Mouse (Mus musculus): ENCODE data around the gene Lin28a. TPM values are rescaled to one million over a fixed set of nuclear protein-coding genes. Genes with fewer than 3 reads are reported as not detected.

Gene Lin28a
- polyA plus RNA-seq (2016; fragmentation: Nextera tagmentation; extraction: Ambion mirVana) = 16.9 and 29.2 TPM in 2 replicates

GRCm38 (mm10) chr4:134018779-134019145 is at the start of gene Lin28a:
Gene Lin28a, minus strand, starts transcription at chr4:134018841.
- peak; percentile 90 for DNase-seq (ENCODE audit: low spot score)
- Histone ChIP-seq H3K27me3 (ENCODE audit: low read depth, poor library complexity, severe bottlenecking) (no peaks in the 10 kb centered on the region), H3K27ac (replicated peaks) (peak within 1 kb of the TSS; percentile 92), H3K9me3 (replicated peaks) (no peaks in the 10 kb centered on the region), H3K36me3 (peaks cover 21% of the 10 kb centered on the region; the same call in 1 of the 2 replicates), H3K4me3 (peak within 1 kb of the TSS; percentile 83), H3K4me1 (peaks cover 71% of the 10 kb centered on the region)
- 0% methylated on average over 9 of the region's 9 CpGs for WGBS

- H3K4me3 ChIP-seq = no peak overlapping the region
- H3K9me3 ChIP-seq (replicated peaks) = no peaks in the 10 kb centered on the region
- H3K4me1 ChIP-seq = peaks cover 7% of the 10 kb centered on the region
- no peak for DNase-seq (ENCODE audit: low spot score)
- peaks cover 28% of the 10 kb centered on the region for H3K27me3 ChIP-seq (ENCODE audit: low read depth, poor library complexity, severe bottlenecking)
- 85% methylated on average over 7 of the region's 7 CpGs for WGBS
- no peaks in the 10 kb centered on the region for H3K36me3 ChIP-seq
- no peak overlapping the region for H3K27ac ChIP-seq (replicated peaks)
Measured at GRCm38 (mm10) chr4:134067833-134068544, 49.3 kb upstream of the Lin28a start.

DNA sequence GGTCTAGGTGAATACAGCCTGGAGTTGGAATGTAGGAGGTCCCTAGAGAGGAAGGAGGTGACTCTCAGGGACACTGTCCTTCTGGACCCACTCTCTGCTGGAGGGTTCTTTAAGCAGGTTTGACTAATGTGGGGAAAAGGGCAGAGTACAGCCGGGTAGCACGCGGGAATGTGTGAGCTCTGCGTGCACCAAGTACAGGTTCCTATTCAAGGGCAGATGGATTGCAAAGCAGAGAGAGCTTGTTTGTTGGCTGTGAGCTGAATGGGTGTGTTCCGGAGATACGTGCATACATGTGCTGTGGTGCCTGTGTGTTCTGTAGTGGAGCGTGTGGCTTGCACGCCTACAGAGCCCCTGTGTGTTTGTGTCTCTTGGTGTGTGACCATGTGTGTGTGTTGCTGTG is 48.7 kb upstream of the Lin28a start:
- Histone ChIP-seq H3K4me3 (no peak overlapping the region), H3K36me3 (no peaks in the 10 kb centered on the region), H3K4me1 (peaks cover 7% of the 10 kb centered on the region), H3K27ac (replicated peaks) (no peak overlapping the region), H3K27me3 (ENCODE audit: low read depth, poor library complexity, severe bottlenecking) (peaks cover 28% of the 10 kb centered on the region), H3K9me3 (replicated peaks) (no peaks in the 10 kb centered on the region)
- WGBS = 92% methylated on average over 8 of the region's 8 CpGs
- no peak for DNase-seq (ENCODE audit: low spot score)

GRCm38 (mm10) chr4:134065431-134066004 is 46.9 kb upstream of the Lin28a start:
- H3K27ac ChIP-seq (replicated peaks) = no peak overlapping the region
- no peaks in the 10 kb centered on the region for H3K36me3 ChIP-seq
- peaks cover 46% of the 10 kb centered on the region for H3K27me3 ChIP-seq (ENCODE audit: low read depth, poor library complexity, severe bottlenecking)
- H3K4me1 ChIP-seq = peaks cover 16% of the 10 kb centered on the region
- H3K4me3 ChIP-seq = 0 out of 2 replicates have a peak overlapping the region, but pooled peaks have one; percentile 9
- DNase-seq (ENCODE audit: low spot score) = no peak
- H3K9me3 ChIP-seq (replicated peaks) = no peaks in the 10 kb centered on the region
- 26% methylated on average over 23 of the region's 23 CpGs for WGBS

GRCm38 (mm10) chr4:134062561-134062960 is 43.9 kb upstream of the Lin28a start:
- no peaks in the 10 kb centered on the region for H3K9me3 ChIP-seq (replicated peaks)
- H3K27me3 ChIP-seq (ENCODE audit: low read depth, poor library complexity, severe bottlenecking) = peaks cover 65% of the 10 kb centered on the region
- peaks cover 30% of the 10 kb centered on the region for H3K4me1 ChIP-seq
- no peak overlapping the region for H3K27ac ChIP-seq (replicated peaks)
- no peak for DNase-seq (ENCODE audit: low spot score)
- WGBS = 77% methylated on average over 8 of the region's 8 CpGs
- no peaks in the 10 kb centered on the region for H3K36me3 ChIP-seq
- H3K4me3 ChIP-seq = no peak overlapping the region

DNA sequence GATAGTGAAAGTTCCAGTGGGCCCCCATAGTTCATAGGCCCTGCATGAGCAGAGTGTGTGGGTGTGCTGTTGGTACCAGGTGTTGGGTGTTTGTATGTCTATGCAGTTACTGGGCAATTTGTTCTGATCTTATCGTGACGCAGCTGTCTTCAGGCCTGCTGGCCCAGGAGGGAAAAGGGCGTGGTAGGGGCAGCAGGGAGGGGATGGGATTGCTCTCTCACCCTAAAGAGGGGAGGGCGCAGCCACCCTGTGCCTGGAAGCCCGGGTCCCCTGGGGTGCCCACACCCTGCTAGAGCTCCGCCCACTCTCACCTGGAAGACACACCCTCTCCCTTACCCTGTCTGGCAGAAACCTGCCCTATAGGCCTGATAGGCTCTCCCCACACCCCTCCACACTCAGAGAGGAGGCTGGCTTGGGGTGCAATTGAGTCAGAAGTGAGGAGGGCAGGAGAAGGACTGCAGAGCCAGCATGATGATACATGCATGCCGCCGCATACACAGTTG is 43.4 kb upstream of the Lin28a start:
- no peaks in the 10 kb centered on the region for H3K9me3 ChIP-seq (replicated peaks)
- H3K27me3 ChIP-seq (ENCODE audit: low read depth, poor library complexity, severe bottlenecking) = peaks cover 61% of the 10 kb centered on the region
- H3K4me3 ChIP-seq = no peak overlapping the region
- 65% methylated on average over 8 of the region's 8 CpGs for WGBS
- H3K36me3 ChIP-seq = no peaks in the 10 kb centered on the region
- H3K27ac ChIP-seq (replicated peaks) = no peak overlapping the region
- DNase-seq (ENCODE audit: low spot score) = no peak
- H3K4me1 ChIP-seq = peaks cover 30% of the 10 kb centered on the region

DNA sequence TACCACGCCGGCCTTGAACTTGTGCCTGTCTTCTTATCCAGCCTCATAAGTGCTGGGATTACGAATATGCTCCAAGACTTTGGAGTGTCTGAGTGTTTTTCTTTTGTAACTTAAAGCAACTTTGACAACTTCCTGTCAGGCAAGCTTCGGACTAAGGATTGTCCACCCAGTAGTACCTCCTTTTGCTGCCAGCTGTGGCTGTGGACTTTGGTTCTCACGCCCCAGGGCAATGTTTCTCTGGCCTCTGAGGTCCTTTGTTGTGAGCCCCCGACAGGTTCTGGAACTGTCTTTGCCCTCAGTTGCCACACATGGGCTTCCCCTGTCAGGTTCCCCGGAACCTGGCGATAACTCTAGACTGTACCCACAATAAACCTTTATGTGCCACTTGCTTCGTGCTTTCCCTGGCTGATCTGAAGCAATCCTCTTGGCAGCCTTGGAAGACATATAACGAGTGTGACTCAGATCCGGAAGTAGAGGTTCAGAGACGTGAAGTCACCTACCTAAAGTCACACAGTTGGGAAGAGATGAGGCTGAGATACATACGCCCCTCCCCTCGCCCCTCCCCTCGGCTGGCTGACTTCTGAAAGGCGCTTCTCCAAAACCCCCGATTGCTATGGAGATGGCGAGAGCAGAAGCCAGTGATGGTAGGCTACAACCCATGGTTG is 42.7 kb upstream of the Lin28a start:
- Histone ChIP-seq H3K27me3 (ENCODE audit: low read depth, poor library complexity, severe bottlenecking) (peaks cover 54% of the 10 kb centered on the region), H3K4me3 (no peak overlapping the region), H3K36me3 (no peaks in the 10 kb centered on the region), H3K4me1 (peaks cover 30% of the 10 kb centered on the region), H3K27ac (replicated peaks) (no peak overlapping the region), H3K9me3 (replicated peaks) (no peaks in the 10 kb centered on the region)
- WGBS = 62% methylated on average over 18 of the region's 18 CpGs
- no peak for DNase-seq (ENCODE audit: low spot score)

DNA sequence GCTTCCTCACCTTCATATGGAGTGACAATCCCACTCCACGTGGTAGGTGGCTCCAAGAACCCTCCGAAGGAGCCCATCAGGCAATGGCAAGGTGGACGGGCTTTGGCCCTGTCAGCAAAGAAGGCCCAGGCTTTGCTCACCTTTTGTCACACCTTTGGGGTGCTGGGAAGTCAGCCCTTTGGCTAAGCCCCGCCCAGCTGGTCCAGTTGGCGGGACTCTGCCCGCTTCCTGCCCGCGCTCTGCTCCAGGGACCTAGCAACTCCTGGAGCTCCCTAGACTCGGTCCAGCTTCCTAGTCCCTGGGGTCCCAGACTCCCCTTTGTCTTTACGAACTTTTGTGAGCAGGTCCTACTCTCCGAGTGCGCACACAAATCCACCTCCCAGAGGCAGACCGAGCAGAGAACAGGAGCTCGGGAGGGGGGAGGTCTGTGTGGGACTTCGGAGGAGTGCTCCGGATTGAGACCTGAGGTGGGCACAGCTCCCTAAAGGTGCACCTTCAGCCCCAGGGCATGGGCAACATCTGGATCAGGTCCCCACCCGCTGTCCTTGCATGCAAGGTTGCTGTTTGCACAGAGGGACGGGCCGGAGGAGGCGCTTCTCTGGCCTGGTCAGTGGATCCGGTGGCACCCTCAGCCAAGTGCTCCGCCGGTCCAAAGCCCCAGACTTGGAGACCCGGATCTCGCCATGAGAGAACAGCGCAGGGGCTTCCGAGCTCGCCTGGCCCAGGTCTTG is 41.7 kb upstream of the Lin28a start, which contains the start of gene Crybg2:
Gene Crybg2 (plus strand): TSS at position 681 of the 731 bp plus-strand sequence.
- H3K4me3 ChIP-seq = no peak within 1 kb of the TSS
- no peak within 1 kb of the TSS for H3K27ac ChIP-seq (replicated peaks)
- peaks cover 25% of the 10 kb centered on the region for H3K4me1 ChIP-seq
- no peaks in the 10 kb centered on the region for H3K36me3 ChIP-seq
- H3K27me3 ChIP-seq (ENCODE audit: low read depth, poor library complexity, severe bottlenecking) = peaks cover 44% of the 10 kb centered on the region
- 40% methylated on average over 28 of the region's 28 CpGs for WGBS
- no peaks in the 10 kb centered on the region for H3K9me3 ChIP-seq (replicated peaks)
- DNase-seq (ENCODE audit: low spot score) = no peak

DNA sequence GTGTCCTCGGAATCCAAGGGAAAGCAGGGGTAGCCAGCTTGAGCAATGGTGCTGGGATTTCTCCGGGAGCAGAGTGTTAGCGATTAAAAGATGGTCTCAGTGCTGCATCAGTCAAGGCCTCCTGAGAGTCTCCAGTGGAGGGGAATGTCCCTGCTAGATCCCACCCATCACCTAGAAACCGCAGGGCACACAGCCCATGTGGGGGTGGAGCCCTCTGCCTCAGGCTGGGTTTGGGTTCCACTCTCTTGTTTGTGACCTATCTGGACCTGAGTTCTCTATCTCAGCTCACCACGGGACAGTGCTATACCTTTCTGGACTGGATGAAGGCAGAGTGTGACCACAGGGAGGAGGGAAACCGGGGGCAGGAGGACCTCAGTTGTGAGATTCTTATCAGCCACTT is 40.3 kb upstream of the Lin28a start:
- Histone ChIP-seq H3K27ac (replicated peaks) (no peak overlapping the region), H3K4me3 (peak overlapping the region; percentile 27; the same call in 1 of the 2 replicates), H3K27me3 (ENCODE audit: low read depth, poor library complexity, severe bottlenecking) (peaks cover 40% of the 10 kb centered on the region), H3K36me3 (no peaks in the 10 kb centered on the region), H3K4me1 (peaks cover 23% of the 10 kb centered on the region), H3K9me3 (replicated peaks) (no peaks in the 10 kb centered on the region)
- WGBS = 83% methylated on average over 6 of the region's 6 CpGs
- DNase-seq (ENCODE audit: low spot score) = no peak

DNA sequence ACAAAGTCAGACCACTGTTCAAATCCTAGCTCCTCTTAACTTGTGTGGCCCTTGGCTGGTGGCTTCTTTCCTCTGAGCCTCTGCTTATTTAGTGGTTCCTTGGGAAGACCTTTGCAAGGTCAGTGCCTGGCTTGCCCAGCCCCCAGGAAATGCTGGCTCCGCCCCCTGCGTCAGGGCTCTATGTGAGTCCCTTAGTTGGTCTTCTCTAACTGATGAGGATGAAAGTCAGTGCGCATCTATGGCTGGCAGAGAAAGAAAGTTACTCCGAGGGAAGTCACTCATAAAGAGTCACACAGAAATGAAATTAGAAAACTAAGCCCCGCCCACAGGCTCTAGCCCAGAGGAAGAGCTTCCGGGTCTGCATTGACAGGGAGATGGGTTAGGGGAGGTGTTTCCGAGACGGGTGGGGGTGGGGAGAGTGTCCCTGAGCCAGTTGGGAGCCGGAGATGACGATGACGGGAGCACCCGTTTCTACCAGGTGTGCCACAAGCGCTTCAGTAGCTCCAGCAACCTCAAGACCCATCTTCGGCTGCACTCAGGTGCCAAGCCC is 39.6 kb upstream of the Lin28a start:
- H3K4me1 ChIP-seq = peaks cover 23% of the 10 kb centered on the region
- peaks cover 40% of the 10 kb centered on the region for H3K27me3 ChIP-seq (ENCODE audit: low read depth, poor library complexity, severe bottlenecking)
- no peak for DNase-seq (ENCODE audit: low spot score)
- no peaks in the 10 kb centered on the region for H3K9me3 ChIP-seq (replicated peaks)
- WGBS = 42% methylated on average over 14 of the region's 14 CpGs
- H3K4me3 ChIP-seq = peak overlapping the region; percentile 27
- H3K36me3 ChIP-seq = no peaks in the 10 kb centered on the region
- H3K27ac ChIP-seq (replicated peaks) = no peak overlapping the region

DNA sequence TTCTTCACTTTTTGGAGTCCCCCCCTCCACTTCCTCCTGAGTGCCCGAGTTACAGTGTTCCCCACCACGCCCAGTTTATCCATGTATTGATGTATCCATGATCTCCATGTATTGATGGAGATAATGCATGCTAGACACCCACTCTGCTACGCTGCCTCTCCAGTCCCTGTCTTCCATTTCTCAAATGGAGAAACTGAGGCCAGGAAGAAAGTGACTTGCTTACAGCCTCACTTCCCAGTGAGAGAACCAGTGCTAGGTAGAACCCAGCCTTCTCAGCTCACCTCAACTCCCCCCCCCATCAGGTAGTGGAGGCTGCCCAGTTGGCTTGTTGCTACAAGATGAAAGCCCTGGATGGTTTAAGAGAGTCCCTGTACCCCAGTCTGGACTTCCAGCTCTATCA is 34.9 kb upstream of the Lin28a start, which contains the start of gene Zfp683:
Gene Zfp683 (plus strand): TSS at position 301 of the 400 bp plus-strand sequence.
- no peaks in the 10 kb centered on the region for H3K9me3 ChIP-seq (replicated peaks)
- H3K4me3 ChIP-seq = no peak within 1 kb of the TSS
- no peak for DNase-seq (ENCODE audit: low spot score)
- H3K27ac ChIP-seq (replicated peaks) = peak within 1 kb of the TSS; percentile 35; the same call in 1 of the 2 replicates
- H3K4me1 ChIP-seq = peaks cover 20% of the 10 kb centered on the region
- peaks cover 6% of the 10 kb centered on the region for H3K27me3 ChIP-seq (ENCODE audit: low read depth, poor library complexity, severe bottlenecking)
- no peaks in the 10 kb centered on the region for H3K36me3 ChIP-seq
- WGBS = 90% methylated on average over 3 of the region's 3 CpGs

- no peak for DNase-seq (ENCODE audit: low spot score)
- no peaks in the 10 kb centered on the region for H3K36me3 ChIP-seq
- peaks cover 12% of the 10 kb centered on the region for H3K4me1 ChIP-seq
- H3K4me3 ChIP-seq = no peak overlapping the region
- peaks cover 4% of the 10 kb centered on the region; the same call in 1 of the 2 replicates for H3K27me3 ChIP-seq (ENCODE audit: low read depth, poor library complexity, severe bottlenecking)
- no peaks in the 10 kb centered on the region for H3K9me3 ChIP-seq (replicated peaks)
- no peak overlapping the region for H3K27ac ChIP-seq (replicated peaks)
- 52% methylated on average over 8 of the region's 8 CpGs for WGBS
Measured at GRCm38 (mm10) chr4:134052560-134052959, 33.9 kb upstream of the Lin28a start.
